Mouse (Mus musculus) frontal cortex, postnatal 10 days (tissue): Measurements from ENCODE around the gene Slc9a5.
A peak's percentile ranks its signal among the peaks of the same experiment; 100 is the strongest.

Experiments
- DNase-seq, 2 experiments: peaks; one replicate each; pipeline ENCODE4 v3.0.0; 2022; ENCODE audit warnings: low spot score in 2 of 2, mixed read lengths in 1 of 2

The Slc9a5 gene

GRCm38 (mm10) chr8:105354549-105354948 lies 5.9 kb downstream of the Slc9a5 start:
- DNase-seq = no peak

DNA sequence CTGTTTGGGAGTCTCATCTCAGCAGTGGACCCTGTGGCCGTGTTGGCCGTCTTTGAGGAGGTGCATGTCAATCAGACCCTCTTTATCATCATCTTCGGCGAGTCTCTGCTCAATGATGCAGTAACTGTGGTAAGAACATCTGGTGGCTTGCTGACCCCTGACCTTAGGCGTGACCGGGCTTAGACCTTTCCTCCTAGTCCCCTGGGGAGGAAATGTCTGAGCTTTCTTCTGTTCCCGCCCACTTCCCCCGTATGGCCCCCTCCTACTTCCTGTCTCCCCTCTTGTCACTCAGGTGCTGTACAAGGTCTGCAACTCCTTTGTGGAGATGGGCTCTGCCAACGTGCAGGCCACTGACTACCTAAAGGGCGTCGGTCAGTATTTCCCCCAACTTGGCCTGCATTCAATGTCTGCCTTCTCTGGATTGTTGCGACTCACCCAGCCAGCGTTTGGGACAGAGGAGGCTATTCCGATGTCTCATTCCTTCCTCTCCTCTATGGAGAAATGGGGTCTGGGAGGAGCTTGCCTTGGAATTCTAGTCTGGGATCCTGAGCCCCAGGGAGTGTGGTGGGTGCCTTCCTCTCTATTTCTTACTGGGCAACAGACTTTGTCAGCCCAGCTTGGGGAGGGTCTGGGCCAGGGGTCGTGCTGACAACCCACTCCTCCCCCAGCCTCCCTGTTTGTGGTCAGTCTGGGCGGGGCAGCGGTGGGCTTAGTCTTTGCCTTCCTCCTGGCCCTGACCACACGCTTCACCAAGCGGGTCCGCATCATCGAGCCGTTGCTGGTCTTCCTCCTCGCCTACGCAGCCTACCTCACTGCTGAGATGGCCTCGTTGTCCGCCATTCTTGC lies 6.8 kb downstream of the Slc9a5 start:
- DNase-seq = no peak

DNA sequence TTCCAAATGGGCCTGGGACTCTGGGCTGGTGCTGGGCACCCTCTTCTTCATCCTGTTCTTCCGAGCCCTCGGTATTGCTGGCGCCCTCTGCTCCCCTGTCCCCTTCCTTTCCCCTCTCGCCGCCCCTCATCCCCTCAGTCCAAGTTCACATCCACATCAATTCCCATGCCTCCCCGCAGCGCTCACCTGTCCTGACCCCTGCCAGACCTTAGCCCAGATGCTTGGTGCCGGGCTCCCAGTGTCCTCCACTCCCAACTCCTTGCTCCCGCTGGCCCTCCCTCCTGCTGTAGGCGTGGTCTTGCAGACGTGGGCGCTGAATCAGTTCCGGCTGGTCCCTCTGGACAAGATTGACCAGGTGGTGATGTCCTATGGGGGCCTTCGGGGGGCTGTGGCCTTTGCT lies 8.0 kb downstream of the Slc9a5 start:
- no peak for DNase-seq

- DNase-seq = no peak
Observed at GRCm38 (mm10) chr8:105359208-105359607, 10.6 kb downstream of the Slc9a5 start.

DNA sequence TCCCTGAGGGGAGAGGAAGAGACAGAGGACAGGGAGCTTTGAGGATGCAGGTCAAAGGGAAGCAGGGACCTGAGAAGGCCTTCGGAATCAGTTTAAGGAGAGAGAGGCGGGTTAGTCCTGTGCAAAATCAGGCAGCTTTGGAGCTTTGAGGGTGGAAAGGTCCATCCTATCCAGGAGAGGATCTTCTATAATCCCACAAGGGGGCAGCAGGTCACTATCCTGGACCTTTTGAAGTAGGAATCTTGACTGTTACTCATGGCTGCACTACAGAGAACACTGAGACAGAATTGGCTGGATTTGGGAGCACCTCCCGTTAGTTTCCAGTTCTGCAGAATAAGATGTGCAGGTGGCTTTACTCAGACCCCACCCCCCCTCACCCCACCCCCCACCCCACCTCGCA lies 11.0 kb downstream of the Slc9a5 start:
- no peak for DNase-seq

GRCm38 (mm10) chr8:105361751-105362702 lies 13.4 kb downstream of the Slc9a5 start:
- no peak for DNase-seq

GRCm38 (mm10) chr8:105367107-105367506 lies 18.5 kb downstream of the Slc9a5 start:
- no peak for DNase-seq

GRCm38 (mm10) chr8:105372473-105372872 lies 23.8 kb downstream of the Slc9a5 start:
- DNase-seq = no peak

DNA sequence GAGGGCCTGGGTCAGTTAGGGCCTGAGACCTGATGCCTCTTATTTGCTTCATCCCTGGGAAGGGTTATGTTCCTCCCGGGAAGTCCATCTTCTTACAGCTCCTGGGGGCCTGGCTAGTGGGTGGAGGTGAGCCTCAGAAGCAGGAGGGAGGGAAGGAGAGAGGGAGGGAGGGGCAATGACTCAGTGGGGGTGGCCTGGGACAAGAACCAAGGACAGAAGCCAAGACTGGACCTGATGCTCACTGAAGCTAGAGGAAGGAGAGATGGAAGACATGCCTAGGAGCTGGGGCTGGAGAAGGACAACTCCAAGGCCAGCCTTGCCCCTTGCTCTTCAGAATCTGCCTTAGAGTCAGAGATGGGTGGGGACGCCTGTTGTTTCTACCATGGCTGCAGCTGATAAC lies 24.4 kb downstream of the Slc9a5 start, which contains the start of gene Plekhg4:
Gene Plekhg4, plus strand, starts transcription at position 243 of the 400 bp plus-strand sequence.
- no peak for DNase-seq

DNA sequence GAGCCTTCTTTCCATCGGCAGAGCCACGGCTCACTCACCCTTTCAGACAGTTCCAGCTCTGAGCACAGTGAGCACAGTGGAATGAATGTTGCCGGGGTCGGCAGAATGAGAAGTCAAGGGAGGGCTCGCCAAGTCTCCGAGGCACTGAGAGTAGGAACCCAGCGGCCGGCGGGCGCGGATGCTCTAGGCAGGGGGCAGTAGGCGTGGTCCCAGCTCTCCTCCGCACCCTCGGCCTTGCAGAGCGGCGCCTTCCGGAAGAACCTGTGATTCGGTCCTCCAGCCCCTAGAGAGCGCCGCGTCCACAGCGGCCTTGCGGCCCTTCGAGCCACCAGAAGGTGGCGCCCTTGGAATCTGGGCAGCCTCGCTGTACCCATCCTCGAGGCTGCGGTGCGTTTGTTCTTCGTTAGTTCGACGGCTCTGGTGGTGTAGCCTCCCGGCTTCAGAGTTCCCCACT lies 25.9 kb downstream of the Slc9a5 start:
- DNase-seq = no peak

DNA sequence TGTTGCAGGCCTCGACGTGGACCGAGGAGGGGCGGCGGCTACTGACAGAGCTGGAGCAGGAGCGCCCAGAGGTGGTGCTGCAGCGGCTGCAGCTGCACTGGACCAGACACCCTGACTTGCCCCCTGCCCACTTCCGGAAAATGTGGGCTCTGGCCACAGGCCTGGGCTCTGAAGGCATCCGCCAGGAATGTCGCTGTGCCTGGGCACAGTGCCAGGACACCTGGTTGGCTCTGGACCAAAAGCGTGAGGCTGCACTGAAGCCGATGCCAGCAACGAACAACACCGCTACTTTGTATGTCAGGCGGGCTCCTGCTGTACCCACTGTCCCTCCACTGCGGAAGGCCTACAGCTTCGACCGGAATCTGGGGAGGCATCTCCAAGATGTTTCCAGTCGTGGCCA lies 30.0 kb downstream of the Slc9a5 start:
- peak in 1 of 2 experiments; percentile 48 for DNase-seq

GRCm38 (mm10) chr8:105380308-105380707 lies 31.7 kb downstream of the Slc9a5 start:
- no peak for DNase-seq

DNA sequence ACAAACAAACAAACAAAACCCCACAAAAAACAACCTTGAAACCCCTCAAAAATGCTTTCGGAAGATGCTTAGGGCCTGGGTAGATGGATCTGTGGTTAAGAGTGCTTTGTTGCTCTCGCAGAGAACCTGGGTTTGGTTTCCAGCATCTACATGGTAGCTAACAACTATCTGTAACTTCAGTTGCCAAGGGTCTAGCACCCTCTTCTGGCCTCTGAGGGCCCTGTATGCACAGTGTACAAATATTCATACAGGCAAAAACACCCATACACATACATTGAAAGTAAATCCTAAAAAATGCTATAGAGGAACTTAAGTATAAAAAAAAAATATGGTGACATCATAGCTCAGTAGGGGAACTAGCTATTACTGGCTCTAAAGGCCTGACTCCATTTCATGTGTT lies 35.4 kb downstream of the Slc9a5 start:
- DNase-seq = no peak

GRCm38 (mm10) chr8:105387151-105387550 lies 38.5 kb downstream of the Slc9a5 start:
- DNase-seq = no peak

- DNase-seq = no peak
Observed at GRCm38 (mm10) chr8:105389096-105389495, 40.5 kb downstream of the Slc9a5 start.

GRCm38 (mm10) chr8:105393089-105393787 lies 44.6 kb downstream of the Slc9a5 start:
- DNase-seq = no peak

DNA sequence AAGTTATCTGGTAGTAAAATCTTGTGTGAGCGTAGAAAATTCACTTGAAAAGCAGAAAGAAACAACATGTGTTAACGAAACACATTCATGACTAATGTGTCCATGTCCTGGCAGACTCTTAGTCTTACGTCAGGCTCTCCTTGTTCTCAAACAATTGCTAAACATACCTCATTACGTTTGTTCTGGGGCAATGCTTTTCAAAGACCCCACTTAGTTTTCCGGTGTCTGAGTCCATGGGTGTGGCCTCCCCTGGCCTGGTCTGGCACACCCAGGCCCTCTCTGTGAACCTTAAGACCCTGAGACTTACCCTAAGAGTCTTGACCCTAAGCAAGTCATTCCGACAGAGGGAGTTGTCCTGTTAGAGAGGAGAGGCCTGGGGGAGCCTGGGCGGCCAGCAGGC lies 45.3 kb downstream of the Slc9a5 start:
- DNase-seq = no peak

DNA sequence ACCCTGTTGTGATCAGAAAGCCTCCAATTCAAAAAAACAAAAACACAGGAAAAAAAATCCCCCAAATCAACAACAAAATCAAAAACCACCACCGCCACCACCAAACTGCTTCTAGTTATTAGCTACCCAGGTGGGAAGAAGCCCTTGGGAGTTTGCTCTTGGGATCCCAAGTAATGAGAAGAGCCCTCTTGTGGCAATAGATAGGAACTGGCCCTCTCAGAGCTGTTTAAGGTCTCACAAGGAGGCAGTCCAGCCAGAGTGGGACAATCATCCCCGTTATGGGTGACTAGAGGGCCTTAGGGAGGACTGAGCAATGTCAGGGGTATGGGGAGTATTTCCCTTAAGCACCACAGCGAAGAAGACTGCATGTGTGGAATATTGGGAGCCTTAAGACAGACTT lies 49.1 kb downstream of the Slc9a5 start:
- DNase-seq = no peak

GRCm38 (mm10) chr8:105400016-105400415 lies 51.4 kb downstream of the Slc9a5 start:
- DNase-seq = no peak

DNA sequence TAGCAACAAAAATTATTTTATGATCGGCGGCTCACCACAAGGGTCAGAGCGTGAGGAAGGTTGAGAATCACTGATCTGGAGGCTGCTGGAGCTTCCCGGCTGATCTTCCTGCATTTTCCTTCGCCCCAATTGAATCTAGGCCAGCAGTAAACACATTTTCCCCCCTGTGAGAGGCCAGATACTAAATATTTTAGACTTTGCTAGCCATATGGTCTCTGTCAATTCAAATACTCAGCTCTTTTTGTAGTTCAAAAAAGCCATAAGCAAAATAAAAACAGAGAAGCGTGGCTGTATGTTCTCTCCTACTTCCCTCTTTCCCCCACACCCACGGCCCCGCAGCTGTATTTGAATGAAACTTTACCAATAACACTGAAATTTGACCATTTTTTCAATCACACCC lies 54.8 kb downstream of the Slc9a5 start:
- DNase-seq = no peak

GRCm38 (mm10) chr8:105404496-105404895 lies 55.9 kb downstream of the Slc9a5 start:
- DNase-seq = no peak

DNA sequence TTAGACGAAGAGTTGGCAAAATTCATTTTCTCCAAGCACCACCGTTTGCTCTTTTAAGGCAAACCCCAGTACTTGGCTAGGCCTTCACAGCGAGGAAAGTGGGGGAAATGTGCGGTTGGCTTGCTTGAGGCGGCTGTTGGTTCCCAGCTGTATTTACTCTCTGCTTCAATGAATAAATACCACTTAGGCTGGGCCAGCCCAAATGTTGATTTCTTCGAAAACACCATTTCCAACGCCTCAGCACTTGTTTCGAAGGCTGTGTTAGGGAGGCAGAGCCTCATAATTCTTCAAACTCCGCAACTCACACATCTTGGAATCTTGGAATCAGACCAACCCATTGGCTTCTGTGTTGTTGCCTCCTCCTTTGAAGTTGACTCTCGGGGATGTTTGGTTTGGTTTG lies 57.8 kb downstream of the Slc9a5 start:
- DNase-seq = no peak
